Comparison of ENCODE assay signal across 36 mouse cellular contexts in genomic region chr8:45038350-45038749, GRCm38 (mm10). TPM values are rescaled to one million over a fixed set of nuclear protein-coding genes. Genes with fewer than 3 reads are reported as not detected.
A peak's percentile ranks its signal among the peaks of the same experiment; 100 is the strongest.
DNase-seq lines count a peak whose midpoint lies in the region; ATAC-seq and TF ChIP-seq lines count a peak whose summit lies in the region.
"Had no signal": no experiment of that assay in that cellular context is flagged by ENCODE, and none has a peak within 500 bp of the region (broad histone marks: within the 10 kb centered on the region; RNA-seq: fewer than 3 reads in every experiment).

No protein-coding gene starts in this region.

- H3K4me3 ChIP-seq in intestine, embryonic 15.5 days (replicated peaks), result no peak overlapping the region
- H3K4me3 ChIP-seq in intestine, embryonic 16.5 days (ENCODE audit: low read length), result no peak overlapping the region
- no peak overlapping the region for H3K4me3 ChIP-seq in ES-E14 (ENCODE audit: insufficient read depth in 1 of 2, low read depth in 1 of 2, low read length in 2 of 2, poor library complexity in 1 of 2, severe bottlenecking in 1 of 2)
- no peak overlapping the region for H3K4me3 ChIP-seq in stomach, postnatal 0 days (ENCODE audit: low read depth, low read length)
- H3K4me3 ChIP-seq: erythroblast, embryonic 14.5 days; kidney, embryonic 15.5 days; layer of hippocampus, adult 2 months; left cerebral cortex, adult 2 months; midbrain, embryonic 12.5 days; myocyte; neural tube, embryonic 12.5 days had no signal

- H3K36me3 ChIP-seq in intestine, embryonic 15.5 days, result peaks cover 67% of the 10 kb centered on the region
- H3K36me3 ChIP-seq in intestine, embryonic 16.5 days (ENCODE audit: control insufficient read depth, insufficient read depth, low read length), result peaks cover 58% of the 10 kb centered on the region
- H3K36me3 ChIP-seq in ES-E14 (ENCODE audit: control insufficient read depth, insufficient read depth, low read length, poor library complexity, severe bottlenecking), result peaks cover 64% of the 10 kb centered on the region
- peaks cover 68% of the 10 kb centered on the region for H3K36me3 ChIP-seq in stomach, postnatal 0 days (ENCODE audit: control insufficient read depth, insufficient read depth, low read length)

- no peaks in the 10 kb centered on the region for H3K9me3 ChIP-seq in intestine, embryonic 15.5 days
- no peaks in the 10 kb centered on the region for H3K9me3 ChIP-seq in intestine, embryonic 16.5 days (ENCODE audit: control insufficient read depth, low read length)
- no peaks in the 10 kb centered on the region for H3K9me3 ChIP-seq in ES-E14 (ENCODE audit: control insufficient read depth, insufficient read depth, low read depth, low read length)
- H3K9me3 ChIP-seq in stomach, postnatal 0 days (ENCODE audit: control insufficient read depth, low read length), result 0 out of 2 replicates have a peak, but pooled peaks cover 3% of the 10 kb centered on the region
- H3K9me3 ChIP-seq: midbrain, embryonic 12.5 days had no signal

- 80% methylated on average over 15 of the region's 15 CpGs for WGBS in intestine, embryonic 15.5 days
- WGBS in intestine, embryonic 16.5 days, result 85% methylated on average over 15 of the region's 15 CpGs
- 77% methylated on average over 15 of the region's 15 CpGs for WGBS in stomach, postnatal 0 days

- no peak overlapping the region for H3K27ac ChIP-seq in intestine, embryonic 15.5 days
- no peak overlapping the region for H3K27ac ChIP-seq in intestine, embryonic 16.5 days (ENCODE audit: low read length)
- H3K27ac ChIP-seq in ES-E14 (ENCODE audit: insufficient read depth, low read depth, low read length, poor library complexity, severe bottlenecking), result no peak overlapping the region
- H3K27ac ChIP-seq in stomach, postnatal 0 days (replicated peaks), result no peak overlapping the region
- H3K27ac ChIP-seq: kidney, embryonic 15.5 days; layer of hippocampus, adult 2 months; left cerebral cortex, adult 2 months; liver, embryonic 14.5 days; midbrain, embryonic 12.5 days; neural tube, embryonic 12.5 days had no signal

- ATAC-seq in intestine, embryonic 15.5 days, result peak; percentile 59; the same call in 1 of the 2 replicates
- ATAC-seq in intestine, embryonic 16.5 days, result no peak; the same call in 1 of the 2 replicates
- peak; percentile 60; the same call in 1 of the 2 replicates for ATAC-seq in stomach, postnatal 0 days (ENCODE audit: low FRiP score, low TSS enrichment)

- TF ChIP-seq CTCF in stomach, postnatal 0 days (IDR thresholded peaks at IDR 0.05; ENCODE audit: low read depth), result no peak

- H3K27me3 ChIP-seq in intestine, embryonic 15.5 days (replicated peaks), result no peaks in the 10 kb centered on the region
- H3K27me3 ChIP-seq in intestine, embryonic 16.5 days (replicated peaks; ENCODE audit: control insufficient read depth, insufficient read depth, low read length), result no peaks in the 10 kb centered on the region
- H3K27me3 ChIP-seq in stomach, postnatal 0 days (ENCODE audit: control insufficient read depth, insufficient read depth, low read length), result no peaks in the 10 kb centered on the region
- H3K27me3 ChIP-seq: kidney, embryonic 15.5 days; midbrain, embryonic 12.5 days; neural tube, embryonic 12.5 days had no signal

- DNase-seq in ES-E14 (ENCODE audit: low read depth, low spot score) (peak; percentile 41), R1 (ENCODE audit: low read depth, low spot score) (peak; percentile 66)
- DNase-seq in stomach, postnatal 0 days (ENCODE audit: low spot score), result peak; percentile 52
- no peak for DNase-seq in urinary bladder, postnatal 14 days (ENCODE audit: low spot score)
- DNase-seq: adrenal gland, postnatal 25 days; B cell, adult 2 months; cerebellum, adult 2 months; cerebellum, postnatal 14 days; gastrocnemius, postnatal 10 days; kidney, adult 18-20 months; kidney, postnatal 25 days; liver; lung, adult 2 months; right cerebral cortex, adult 18-20 months; right cerebral cortex, postnatal 4 days; thymus, adult 2 months; thymus, postnatal 36 days had no signal

- in situ Hi-C loops in ES-E14 (cut with MboI; ENCODE audit: low sequenced_read_pairs in 2 of 2, unreplicated experiment in 2 of 2), result no loop called here

- no peak for TF ChIP-seq EP300 in stomach, postnatal 0 days (optimal IDR thresholded peaks at IDR 0.05)

- H3K4me1 ChIP-seq in intestine, embryonic 15.5 days (replicated peaks), result no peaks in the 10 kb centered on the region
- no peaks in the 10 kb centered on the region for H3K4me1 ChIP-seq in intestine, embryonic 16.5 days (ENCODE audit: control insufficient read depth, insufficient read depth, low read length)
- peaks cover 0 to 2% of the 10 kb centered on the region in 2 experiments; a peak in 1 of 4 replicates for H3K4me1 ChIP-seq in ES-E14 (ENCODE audit: control insufficient read depth in 2 of 2, insufficient read depth in 2 of 2, low read length in 2 of 2, poor library complexity in 1 of 2)
- no peaks in the 10 kb centered on the region for H3K4me1 ChIP-seq in stomach, postnatal 0 days (replicated peaks; ENCODE audit: control insufficient read depth, insufficient read depth)
- H3K4me1 ChIP-seq: kidney, embryonic 15.5 days; midbrain, embryonic 12.5 days; neural tube, embryonic 12.5 days had no signal

- H3K9ac ChIP-seq in intestine, embryonic 15.5 days, result no peak overlapping the region
- H3K9ac ChIP-seq in intestine, embryonic 16.5 days (ENCODE audit: low read depth, low read length), result no peak overlapping the region
- no peak overlapping the region for H3K9ac ChIP-seq in ES-E14 (ENCODE audit: insufficient read depth, low read depth, low read length, poor library complexity, severe bottlenecking)
- no peak overlapping the region for H3K9ac ChIP-seq in stomach, postnatal 0 days (ENCODE audit: low read length)
- H3K9ac ChIP-seq: kidney, embryonic 15.5 days; liver, embryonic 14.5 days; midbrain, embryonic 12.5 days; neural tube, embryonic 12.5 days had no signal

- H3K4me2 ChIP-seq in intestine, embryonic 15.5 days (replicated peaks), result no peak overlapping the region
- no peak overlapping the region for H3K4me2 ChIP-seq in intestine, embryonic 16.5 days (ENCODE audit: low read depth, low read length)
- H3K4me2 ChIP-seq in stomach, postnatal 0 days (replicated peaks; ENCODE audit: low read depth), result no peak overlapping the region
- H3K4me2 ChIP-seq: kidney, embryonic 15.5 days; midbrain, embryonic 12.5 days; neural tube, embryonic 12.5 days had no signal

TF ChIP-seq in ES-E14, 5 proteins besides CTCF, POLR2A, EP300 and RAD21:
- TF ChIP-seq MAFK (IDR thresholded peaks at IDR 0.05; ENCODE audit: insufficient read depth, low read depth, low read length) (no peak), HCFC1 (IDR thresholded peaks at IDR 0.05; ENCODE audit: borderline replicate concordance, insufficient read depth, low read length) (no peak), ZC3H11A (IDR thresholded peaks at IDR 0.05; ENCODE audit: borderline replicate concordance, low read depth, low read length) (no peak), ZNF384 (IDR thresholded peaks at IDR 0.05; ENCODE audit: low read depth, low read length) (no peak), CHD2 (IDR thresholded peaks at IDR 0.05; ENCODE audit: low read depth, low read length) (no peak)

RNA-seq across cellular contexts. Expression of gene Mtnr1a, which starts 30.6 kb away (rescaled TPM):
- polyA plus RNA-seq in intestine, embryonic 15.5 days (2015; fragmentation: Nextera tagmentation; extraction: Ambion mirVana), result 0.26 and 0.28 TPM in 2 replicates
- 0.49 and 0.50 TPM in 2 replicates for polyA plus RNA-seq in intestine, embryonic 16.5 days (2015; fragmentation: Nextera tagmentation; extraction: Ambion mirVana)
- 0.16 and 0.18 TPM in 2 replicates for total RNA-seq in ES-E14 (2012; rRNA removed)
- polyA plus RNA-seq in stomach, postnatal 0 days (2015; fragmentation: Nextera tagmentation; extraction: Ambion mirVana), result 0.06 and 0.29 TPM in 2 replicates
- total RNA-seq: adrenal gland, postnatal 25 days; gastrocnemius, postnatal 10 days; heart, postnatal 25 days; layer of hippocampus, adult 2 months; layer of hippocampus, postnatal 14 days; left cerebral cortex, adult 2 months; left cerebral cortex, postnatal 36 days; megakaryocyte progenitor cell, adult 5-6 weeks had no signal
- polyA plus RNA-seq: cortical plate, adult 2 months; embryonic facial prominence, embryonic 14.5 days; erythroblast, embryonic 14.5 days; gonadal fat pad, adult 2 months; heart, embryonic 14.5 days; lung, adult 2 months; myocyte; spleen, adult 2 months had no signal
